Mouse (Mus musculus) urinary bladder, postnatal 14 days (tissue): ENCODE data around the gene Serpina3m.
"Not testable (repeated sequence)": the region's sequence is repeated elsewhere in the genome, so short reads cannot be mapped to it uniquely, and the experiment has no call there.

Experiments used
- DNase-seq: peaks from one replicate; pipeline ENCODE4 v3.0.0; 2021; ENCODE audit warnings: low spot score

Serpina3m gene

DNA sequence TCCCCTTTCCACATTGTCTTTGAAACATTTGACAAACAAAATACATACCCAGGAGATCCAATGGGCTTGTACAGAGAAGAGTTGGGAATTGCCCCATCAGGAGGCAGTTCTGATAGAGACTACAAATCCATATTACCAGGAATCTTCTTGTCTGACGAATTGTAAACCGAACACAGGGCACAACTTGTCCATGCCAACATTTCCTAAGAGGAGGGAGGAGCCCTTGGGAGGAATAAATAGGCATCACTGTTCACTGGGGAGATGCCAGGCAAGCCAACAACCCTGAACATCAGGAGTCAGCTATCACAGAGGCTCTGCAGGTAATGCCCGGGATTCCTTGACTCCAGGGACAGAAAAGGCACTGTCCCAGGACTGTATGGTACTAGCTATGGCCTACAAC lies at the start of gene Serpina3m, which contains the start of gene Serpina3k:
Gene Serpina3m (plus strand): TSS at position 261 of the 400 bp plus-strand sequence.
Gene Serpina3k (plus strand): TSS at position 261 of the 400 bp plus-strand sequence.
- not testable (repeated sequence) for DNase-seq

DNA sequence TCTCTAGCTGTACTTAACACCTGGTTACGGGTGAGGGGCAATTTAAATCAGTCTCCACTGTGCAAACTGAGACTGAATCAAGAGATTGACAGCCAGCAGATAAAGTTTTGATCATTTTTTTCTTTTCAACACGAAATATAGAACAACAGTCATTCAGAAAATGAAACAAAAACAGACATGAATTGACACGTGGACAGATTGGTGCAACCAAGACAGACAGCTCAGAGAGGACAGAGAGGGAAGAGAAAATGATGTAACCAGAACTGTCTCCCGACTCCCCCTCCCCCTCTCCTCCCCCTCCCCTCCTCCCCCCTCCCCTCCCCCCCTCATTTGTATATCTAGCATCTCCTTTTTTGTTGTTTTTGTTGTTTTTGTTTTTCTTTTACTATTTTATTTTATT lies 48.4 kb upstream of the Serpina3m start:
- no peak for DNase-seq

- no peak for DNase-seq
These were observed 44.3 kb upstream of the Serpina3m start for GRCm38 (mm10) chr12:104293963-104294362.

- DNase-seq = no peak
These were observed 40.2 kb upstream of the Serpina3m start for GRCm38 (mm10) chr12:104298049-104298448.

DNA sequence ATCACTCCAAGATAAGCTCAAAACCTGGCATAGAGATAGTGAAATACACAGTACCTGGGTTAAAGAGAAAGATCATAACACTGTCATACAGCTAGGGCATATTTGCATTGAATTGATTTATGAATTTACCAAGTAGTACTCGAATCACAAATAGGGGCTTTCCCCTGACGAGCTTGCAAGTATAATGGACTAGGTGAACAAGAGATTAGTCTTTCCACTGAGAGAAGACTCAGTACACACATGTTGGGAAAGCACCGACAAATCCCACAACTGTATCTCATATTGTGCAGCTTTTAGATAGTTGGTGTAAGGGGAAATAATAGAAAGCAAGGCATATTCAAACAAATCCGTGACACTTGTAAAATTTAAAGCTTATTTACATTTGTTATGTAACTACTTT lies 32.3 kb upstream of the Serpina3m start:
- no peak for DNase-seq

DNA sequence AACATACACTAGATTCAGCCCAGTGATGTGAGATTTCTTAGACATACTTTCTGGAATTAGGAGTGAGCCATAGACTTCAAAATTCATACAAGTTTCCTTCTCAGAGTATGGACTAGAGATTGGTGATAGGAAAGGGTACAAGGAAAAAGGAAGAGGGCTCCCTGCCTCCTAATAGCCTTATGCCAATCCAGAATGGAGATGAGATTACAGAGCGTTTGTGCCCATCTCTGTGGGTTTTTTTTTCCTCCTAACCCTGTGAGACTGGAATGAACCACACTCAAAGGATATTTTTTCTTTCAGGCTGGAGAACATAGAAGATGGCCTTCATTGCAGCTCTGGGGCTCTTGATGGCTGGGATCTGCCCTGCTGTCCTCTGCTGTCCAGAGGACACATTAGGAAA lies 24.0 kb upstream of the Serpina3m start, which contains the start of gene Serpina3j:
Gene Serpina3j (plus strand): TSS at position 301 of the 400 bp plus-strand sequence.
- no peak for DNase-seq

- no peak for DNase-seq
These were observed 15.8 kb upstream of the Serpina3m start for GRCm38 (mm10) chr12:104322454-104322853.

DNA sequence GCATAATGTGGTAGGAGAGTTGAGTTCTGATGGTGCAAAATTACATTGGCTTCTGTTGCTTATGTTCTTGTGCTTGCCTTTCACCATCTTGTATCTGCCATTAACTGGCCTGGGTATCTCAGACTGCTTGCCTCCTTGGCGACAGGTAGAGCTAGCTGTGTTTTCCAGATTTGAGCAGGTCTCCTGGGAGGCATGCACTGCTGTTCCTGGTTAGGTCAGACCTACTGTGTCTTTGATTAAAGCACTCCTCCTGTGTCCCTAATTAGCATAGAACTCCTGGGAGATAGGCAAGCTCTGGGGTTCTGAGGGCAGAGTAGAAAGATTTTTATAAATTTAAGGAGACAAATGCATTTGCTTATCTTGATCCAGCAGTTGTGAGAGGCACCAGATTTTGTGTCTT lies 6.6 kb upstream of the Serpina3m start:
- no peak for DNase-seq

DNA sequence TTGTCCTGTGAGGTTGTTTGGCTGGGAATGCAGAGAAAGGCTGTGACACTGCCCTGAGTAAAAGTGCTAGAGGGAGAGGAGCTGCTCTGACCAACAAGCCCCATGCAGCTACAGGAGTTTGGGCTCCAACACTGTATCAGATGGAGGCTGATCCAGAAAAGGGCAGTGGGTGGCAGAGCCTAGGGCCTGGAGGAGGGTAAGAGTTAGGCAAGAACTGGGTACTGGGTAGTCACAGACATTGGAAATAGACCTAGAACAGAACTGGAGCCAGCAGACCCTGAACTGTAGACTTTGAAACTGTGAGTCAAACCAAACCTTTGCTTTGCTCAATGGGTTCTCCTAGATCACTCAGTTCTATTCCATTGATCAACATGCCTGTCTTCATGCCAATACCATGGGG lies 1.4 kb upstream of the Serpina3m start:
- not testable (repeated sequence) for DNase-seq

- DNase-seq = no peak
These were observed 419 bp downstream of the Serpina3m start for GRCm38 (mm10) chr12:104338705-104339104.

- not testable (repeated sequence) for DNase-seq
These were observed 4.2 kb downstream of the Serpina3m start for GRCm38 (mm10) chr12:104342489-104342888.

DNA sequence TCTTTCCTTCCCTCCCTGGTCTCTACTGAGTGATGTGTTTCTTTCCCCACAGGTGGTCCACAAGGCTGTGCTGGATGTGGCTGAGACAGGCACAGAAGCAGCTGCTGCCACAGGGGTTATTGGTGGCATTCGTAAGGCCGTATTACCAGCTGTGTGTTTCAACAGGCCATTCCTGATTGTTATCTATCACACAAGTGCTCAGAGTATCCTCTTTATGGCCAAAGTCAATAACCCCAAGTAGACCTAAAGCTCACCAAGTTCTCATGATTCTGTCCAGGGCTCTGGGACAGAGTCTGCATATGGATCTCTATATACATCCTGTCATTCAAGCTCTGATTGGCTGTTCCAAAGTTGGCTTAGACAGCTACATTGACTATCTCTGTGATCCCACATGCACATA lies 6.9 kb downstream of the Serpina3m start:
- no peak for DNase-seq

DNA sequence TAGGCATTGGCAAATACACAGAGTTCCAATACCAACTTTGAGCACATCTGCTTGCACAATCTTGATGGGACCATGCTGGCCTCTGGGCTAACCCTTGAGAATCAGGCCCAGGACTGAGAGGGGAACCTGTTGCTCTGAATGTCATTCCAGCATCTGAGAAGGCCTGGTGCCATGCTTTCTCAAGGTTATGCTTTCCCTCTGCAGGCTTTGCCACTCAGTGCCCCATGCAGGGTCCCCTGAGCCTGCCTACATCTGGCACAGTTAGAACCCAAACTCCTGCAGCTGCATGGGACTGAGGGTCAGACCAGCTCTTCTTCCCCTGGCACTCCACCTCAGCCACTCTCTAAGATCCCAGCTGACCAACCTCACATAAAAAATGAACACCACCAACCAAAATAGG lies 7.4 kb downstream of the Serpina3m start:
- DNase-seq = no peak

- no peak for DNase-seq
These were observed 8.8 kb downstream of the Serpina3m start for GRCm38 (mm10) chr12:104347091-104347490.

GRCm38 (mm10) chr12:104351812-104352211 lies 13.5 kb downstream of the Serpina3m start:
- peak; percentile 74 for DNase-seq

DNA sequence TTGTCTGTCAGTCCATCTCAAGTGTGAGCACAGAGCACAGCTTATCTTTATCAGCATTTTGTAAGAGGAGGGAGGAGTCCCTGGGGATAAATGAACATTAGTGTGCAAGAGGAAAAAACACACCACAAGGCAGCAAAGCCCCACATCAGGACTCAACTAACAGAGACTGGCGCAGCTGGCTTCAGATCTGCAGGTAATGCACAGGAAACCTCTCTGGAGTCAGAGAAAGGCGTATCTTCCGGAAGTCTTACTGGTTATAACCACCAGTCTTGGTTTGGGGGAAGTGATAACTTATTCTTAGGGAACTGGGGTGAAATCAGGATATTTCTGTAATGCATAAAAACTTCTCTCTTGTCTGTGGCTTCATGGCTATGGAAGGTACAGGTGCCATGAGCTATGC lies 17.7 kb downstream of the Serpina3m start:
- DNase-seq = no peak

DNA sequence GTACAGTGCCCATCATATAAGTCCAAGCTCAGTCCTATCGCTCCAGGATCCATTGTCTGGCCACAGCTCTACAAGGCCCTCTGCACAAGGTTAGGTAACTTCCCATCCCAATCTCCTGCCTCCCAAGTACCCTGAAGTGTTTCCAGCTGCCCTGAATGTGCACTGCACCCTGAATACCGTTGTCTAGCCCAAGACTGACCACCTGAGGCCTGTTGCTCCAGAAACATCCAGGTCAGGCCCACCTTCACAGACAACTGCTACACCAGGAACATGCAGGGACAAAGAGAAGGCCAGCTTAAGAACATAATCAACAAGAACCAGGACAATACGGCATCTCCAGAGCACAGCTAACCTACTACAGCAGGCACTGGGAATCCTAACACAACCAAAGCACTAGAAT lies 31.7 kb downstream of the Serpina3m start:
- no peak for DNase-seq

DNA sequence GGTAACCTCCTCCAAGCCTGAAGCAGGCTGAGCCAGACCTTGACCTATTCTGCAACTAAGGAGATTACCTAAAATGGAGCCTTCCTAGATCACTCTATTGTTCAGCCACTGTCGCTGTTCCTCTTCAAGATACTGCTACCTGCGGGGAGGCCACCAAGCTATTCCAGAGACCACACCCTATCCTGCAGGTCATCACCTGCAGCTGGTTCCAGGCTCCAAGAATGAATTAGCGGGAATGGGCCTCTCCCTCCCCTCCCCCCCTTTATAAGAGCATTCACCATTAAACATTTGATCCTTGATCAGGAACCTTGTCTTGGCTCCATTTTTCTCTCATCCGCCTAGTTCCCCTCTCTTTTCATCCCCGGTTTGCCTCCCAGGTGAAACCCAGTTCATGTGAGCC lies 38.9 kb downstream of the Serpina3m start:
- DNase-seq = not testable (repeated sequence)

DNA sequence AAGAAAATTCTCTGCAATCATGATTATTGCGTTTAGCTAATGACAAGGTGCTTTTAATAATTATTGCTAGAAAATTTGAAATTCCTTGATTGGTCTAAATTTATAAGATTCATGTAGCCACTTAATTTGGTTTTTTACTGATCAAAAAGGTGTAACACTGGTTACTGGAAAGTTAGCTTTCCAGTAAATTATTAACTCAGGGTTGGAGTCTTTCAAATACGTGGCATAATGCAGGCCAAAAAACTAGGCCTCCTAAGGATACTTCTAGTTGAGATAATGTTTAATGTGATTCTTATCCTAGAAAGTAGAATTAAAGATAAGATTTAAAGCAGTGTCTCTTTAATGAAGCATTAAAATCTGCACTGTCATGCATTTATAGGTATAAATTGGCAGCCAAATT lies 40.1 kb downstream of the Serpina3m start:
- DNase-seq = not testable (repeated sequence)

- not testable (repeated sequence) for DNase-seq
These were observed 40.5 kb downstream of the Serpina3m start for GRCm38 (mm10) chr12:104378815-104379214.

GRCm38 (mm10) chr12:104379856-104380255 lies 41.6 kb downstream of the Serpina3m start:
- DNase-seq = no peak

- not testable (repeated sequence) for DNase-seq
These were observed 42.9 kb downstream of the Serpina3m start for GRCm38 (mm10) chr12:104381071-104381604.

GRCm38 (mm10) chr12:104385987-104386386 lies 47.7 kb downstream of the Serpina3m start:
- DNase-seq = not testable (repeated sequence)

DNA sequence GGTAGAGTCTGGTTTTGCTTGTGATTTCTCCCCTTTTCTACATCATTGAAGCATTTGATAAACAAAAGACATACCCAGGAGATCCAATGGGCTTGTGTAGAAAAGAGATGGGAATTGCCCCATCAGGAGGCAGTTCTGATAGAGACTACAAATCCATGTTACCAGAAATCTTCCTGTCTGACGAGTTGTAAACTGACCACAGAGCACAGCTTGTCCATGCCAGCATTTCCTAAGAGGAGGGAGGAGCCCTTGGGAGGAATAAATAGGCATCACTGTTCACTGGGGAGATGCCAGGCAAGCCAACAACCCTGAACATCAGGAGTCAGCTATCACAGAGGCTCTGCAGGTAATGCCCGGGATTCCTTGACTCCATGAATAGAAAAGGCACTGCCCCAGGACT lies 48.6 kb downstream of the Serpina3m start:
- DNase-seq = not testable (repeated sequence)
